Mouse (Mus musculus): ENCODE measurements at regions not wholly inside any gene's neighbourhood (a gene's known extent, or its start where the extent isn't known, plus 50 kb on each side); places are given as distances from the start of the nearest gene placed in this dataset.
A peak's percentile ranks its signal among the peaks of the same experiment; 100 is the strongest.

DNA sequence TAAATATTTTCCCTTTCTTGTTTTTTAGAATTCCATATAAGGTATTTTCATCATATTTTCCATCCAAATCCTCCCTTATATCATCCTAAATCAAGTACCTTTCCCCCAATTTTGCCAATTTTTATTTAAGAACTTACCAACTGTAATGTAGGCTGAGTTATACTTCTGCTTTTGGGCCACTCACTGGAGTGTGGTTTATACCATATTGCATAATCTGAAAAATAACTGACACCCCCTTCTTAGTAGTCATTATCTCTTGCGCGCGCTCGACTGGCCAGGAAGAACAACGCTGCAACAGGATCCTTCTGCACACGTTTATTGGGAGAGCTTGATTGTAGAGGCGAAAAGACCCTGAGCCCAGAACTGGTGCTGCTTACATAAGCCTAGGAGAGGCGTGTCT is 368.4 kb upstream of the Pcdh17 start:
- ATAC-seq (replicated peaks; ENCODE audit: poor library complexity), result 0 out of 2 replicates have a peak, but pooled peaks have one; percentile 39

All from megakaryocyte progenitor cell, adult 5-6 weeks (primary cell).